Mouse (Mus musculus): ENCODE results near the gene Lypd8. TPM values are rescaled to one million over a fixed set of nuclear protein-coding genes. Genes with fewer than 3 reads are reported as not detected.
"Not testable (repeated sequence)": the region's sequence is repeated elsewhere in the genome, so short reads cannot be mapped to it uniquely, and the experiment has no call there.

The Lypd8 gene
- total RNA-seq (2021), result not detected
- long read RNA-seq, experiment 1, result 0 reads
- long read RNA-seq, experiment 2, result 0 reads

DNA sequence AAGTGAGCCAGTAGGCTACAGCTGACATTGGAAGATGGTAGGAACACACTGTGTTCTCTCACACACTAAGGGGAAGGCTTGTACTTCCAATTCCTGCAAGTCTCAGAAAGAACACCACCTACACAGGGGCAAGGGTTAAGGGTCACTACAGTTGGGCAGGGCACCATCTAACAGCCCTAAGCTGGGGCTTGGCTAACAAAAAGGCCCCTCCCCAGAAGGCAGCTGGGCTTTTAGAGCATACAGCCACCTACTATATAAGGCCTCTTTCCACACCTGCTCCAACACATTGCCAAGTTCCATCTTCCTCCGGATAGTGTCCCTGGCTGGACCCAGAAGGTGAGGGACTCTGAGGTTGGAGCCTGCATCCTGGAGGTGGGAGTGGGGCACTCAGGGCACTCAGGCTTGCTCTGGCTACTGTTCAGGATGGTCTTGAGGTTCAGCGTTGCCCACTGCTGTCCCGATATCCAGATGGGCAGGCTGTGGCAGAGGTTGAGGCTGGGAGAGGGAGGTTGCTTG lies at the start of gene Lypd8:
Lypd8 (plus strand) TSS at position 281 of the 516 bp plus-strand sequence.
- DNase-seq, result no peak

DNA sequence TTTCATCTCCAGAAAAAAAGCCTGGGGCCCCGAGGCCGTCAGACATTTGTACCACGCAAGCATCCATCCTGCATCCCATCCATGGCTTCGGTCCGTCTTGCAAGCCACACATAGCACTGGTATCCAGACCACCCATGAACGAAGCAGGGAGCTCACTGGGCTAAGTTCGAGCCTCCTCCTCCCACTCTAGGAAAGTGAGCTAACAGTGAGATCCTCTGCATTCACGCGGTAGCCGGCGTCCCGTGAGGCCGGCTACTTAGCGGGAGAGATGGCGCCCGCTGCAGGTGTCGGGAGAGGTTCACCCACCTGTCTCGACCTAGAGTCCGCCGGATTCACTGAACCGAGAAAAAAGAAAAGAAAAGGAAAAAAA lies 49.0 kb upstream of the Lypd8 start:
- no peak for DNase-seq

DNA sequence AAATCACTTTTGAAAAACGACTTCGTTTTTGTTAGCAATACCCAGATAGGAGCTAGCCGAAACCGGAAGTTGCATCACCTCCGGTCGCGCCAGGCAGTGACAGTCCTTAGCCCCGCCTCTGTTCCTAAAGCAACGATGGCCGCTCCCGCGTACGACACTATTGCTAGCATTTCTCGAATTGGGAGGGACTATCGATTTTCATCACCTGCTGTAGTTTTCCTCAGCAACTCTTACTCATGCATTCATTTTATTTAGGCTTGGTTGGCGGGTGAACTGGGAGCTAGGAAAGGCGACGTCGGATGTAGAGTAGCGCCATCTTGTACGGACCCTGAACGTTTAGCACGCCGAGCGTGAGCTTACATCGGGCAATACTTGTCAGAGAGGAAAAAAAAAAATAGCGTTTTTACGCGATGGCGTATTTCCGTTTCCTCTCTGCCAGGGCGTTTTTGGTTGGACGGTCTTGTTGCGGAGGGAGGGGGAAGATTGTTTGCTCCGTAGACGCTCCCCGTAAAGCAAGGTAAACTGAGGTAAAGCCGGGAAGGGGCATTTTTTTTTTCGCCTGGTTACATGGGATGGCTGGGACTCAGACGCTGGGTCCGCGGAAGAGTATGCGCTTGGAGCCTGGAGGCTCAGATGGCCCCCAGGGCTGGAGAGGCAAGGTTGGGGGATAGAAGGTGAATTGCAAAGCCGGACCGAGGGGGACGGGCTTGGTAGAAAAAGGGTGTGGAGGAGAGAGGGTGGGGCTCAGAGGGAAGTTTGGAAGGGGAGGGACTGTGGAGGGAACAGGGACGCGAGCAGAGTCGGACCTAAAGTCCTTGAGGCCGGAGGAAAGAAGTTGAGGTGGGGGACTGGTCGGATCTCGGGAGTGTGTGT lies 48.3 kb upstream of the Lypd8 start, which contains the start of the genes Zfp672 and Sh3bp5l:
Zfp672 (minus strand) TSS at position 64 of the 873 bp plus-strand sequence.
Sh3bp5l (plus strand) TSS at position 449 of the 873 bp plus-strand sequence.
- DNase-seq, result peak; percentile 91

DNA sequence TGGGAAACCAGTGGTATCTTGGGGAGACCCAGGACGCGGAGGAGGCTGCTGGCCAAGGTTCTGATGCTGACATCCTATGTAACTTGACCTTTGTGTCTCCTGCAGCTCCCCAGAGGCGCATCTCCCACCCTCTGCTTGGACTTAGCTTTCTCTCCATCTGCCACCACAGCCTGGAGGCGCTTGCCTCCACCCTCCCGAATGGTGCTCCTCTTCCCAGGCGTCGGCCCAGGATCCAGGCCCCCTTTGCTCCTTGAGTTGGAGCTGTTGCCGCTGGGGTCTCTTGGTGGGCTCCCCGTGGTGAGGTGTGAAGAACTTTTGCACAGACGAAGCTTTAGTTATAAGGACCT lies 47.7 kb upstream of the Lypd8 start:
- DNase-seq, result no peak

DNA sequence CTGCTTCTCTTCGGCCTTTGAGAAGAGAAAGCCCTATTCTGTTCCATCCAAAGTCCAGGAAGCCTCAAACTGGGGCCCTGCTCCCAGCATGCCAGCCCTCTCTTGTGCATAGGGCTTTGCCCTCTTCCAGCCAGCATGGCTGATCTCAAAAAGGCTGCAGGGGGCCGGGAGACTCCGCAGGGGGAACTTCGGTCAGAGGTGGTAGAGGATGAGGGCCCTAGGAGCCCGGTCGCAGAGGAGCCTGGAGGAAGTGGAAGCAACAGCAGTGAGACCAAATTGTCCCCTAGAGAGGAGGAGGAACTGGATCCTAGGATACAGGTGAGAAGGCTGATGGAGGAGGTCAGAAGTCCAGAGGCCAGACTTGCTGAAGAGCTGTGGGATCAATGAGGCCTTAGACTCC lies 47.3 kb upstream of the Lypd8 start:
- DNase-seq, result no peak

DNA sequence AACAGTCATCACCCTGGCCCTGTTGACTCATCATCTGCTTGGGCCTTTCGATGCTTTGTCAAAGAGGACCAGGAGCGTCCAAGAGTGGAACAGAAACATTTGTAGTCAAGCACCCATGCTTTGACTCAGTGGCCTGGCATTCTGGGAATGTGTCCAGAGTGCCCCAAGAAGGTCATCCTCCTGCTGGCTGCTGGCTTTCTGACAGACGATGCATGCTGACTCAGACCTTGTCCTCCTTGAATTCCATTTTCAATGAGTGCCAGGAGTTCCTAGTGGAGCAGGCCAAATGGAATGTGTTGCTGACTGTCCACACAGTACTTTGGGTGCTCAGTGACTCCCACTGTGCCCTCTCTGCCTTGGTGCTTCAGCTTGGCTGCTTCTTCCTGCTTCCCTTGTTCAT lies 44.1 kb upstream of the Lypd8 start:
- peak; percentile 82 for DNase-seq

DNA sequence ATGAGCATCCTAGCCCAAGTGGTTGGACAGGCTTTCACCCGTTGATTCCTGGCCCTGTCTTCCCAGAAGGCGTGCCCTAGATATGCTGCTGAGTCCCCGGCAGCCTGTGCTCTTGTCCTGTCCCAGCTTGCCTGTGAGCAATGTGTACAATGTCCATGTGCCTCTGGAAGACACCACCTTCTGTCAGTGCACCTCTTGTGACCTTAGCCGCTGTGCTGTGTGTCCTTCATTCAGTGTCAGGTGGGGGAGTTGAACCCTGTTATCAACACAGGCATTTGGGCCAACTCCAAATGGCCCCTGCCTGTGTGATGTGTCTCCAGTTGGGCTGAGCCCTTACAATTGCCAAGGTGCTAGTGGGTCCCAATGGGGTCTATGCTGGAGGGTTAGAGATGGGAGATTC lies 32.1 kb upstream of the Lypd8 start:
- no peak for DNase-seq

DNA sequence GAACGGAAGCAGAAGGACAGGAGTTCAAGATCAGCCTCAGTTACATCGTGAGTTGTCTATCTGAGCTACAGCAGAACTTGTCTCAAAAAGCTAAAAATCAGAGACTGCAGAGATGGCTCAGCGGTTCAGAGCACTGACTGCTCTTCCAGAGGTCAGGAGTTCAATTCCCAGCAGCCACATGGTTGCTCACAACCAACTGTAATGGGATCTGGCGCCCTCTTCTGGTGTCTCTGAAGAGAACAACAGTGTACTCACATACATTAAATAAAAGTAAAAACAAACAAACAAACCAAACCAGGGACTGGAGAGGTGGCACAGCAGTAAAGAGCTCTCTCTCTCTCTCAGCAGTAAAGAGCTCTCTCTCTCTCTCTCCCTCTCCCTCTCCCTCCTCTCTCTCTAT lies 28.2 kb upstream of the Lypd8 start:
- no peak for DNase-seq

DNA sequence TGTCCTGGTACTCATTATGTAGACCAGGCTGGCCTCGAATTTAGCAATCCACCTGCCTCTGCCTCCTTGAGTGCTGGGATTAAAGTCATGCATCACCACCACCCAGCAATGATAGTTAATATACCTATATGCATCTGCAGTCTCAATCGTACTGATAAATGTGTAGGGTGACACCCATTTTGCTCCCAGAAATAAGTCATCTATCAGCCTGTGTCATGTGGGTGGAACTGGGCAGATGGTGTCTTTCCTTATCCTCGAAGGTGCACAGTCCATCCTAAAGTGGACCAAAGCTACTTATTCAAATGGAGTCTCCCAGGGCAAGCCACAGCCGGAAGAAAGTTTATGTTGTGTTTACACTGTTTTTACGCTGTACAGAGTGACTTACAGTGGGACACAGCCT lies 27.7 kb upstream of the Lypd8 start:
- DNase-seq, result no peak

DNA sequence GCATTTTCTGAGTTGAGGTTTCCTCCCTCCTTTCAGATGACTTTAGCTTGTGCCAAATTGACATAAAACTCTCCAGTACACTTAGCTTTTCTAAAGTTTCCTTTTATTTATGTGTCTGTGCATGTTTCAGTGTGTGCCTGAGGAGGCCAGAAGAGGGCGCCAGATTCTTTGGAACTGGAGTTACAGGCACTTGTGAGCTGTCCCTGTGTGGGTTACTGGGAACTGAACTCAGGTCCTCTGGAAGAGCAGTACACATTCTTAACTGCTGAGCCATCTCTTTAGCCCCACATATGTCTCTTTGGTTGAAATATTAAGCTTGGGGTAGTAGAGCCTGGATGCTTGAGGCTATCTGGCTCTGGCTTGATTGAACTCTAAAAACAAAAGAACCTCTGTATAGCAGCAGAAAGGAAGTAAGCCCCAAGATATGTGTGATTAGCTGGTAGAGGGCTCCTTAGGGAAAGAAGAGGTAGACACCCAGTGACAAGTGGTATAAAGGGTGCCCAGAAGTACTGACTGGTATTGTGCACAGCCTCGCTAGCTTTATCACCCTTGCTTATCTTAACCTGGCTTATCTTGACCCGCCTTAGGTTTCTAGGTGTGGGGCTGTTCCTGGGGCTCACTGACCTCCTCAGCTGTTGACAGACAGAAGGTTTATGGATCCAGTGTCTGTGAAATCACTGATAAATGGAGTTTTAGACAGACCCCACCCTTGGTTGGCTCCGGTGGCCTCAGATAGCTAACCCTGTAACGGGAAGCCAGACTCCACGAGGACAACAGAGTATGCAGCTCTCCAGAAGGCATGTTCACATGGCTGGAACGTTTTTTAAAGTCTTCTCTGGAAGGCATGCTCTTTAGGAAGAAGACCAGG lies 25.9 kb upstream of the Lypd8 start:
- no peak for DNase-seq

DNA sequence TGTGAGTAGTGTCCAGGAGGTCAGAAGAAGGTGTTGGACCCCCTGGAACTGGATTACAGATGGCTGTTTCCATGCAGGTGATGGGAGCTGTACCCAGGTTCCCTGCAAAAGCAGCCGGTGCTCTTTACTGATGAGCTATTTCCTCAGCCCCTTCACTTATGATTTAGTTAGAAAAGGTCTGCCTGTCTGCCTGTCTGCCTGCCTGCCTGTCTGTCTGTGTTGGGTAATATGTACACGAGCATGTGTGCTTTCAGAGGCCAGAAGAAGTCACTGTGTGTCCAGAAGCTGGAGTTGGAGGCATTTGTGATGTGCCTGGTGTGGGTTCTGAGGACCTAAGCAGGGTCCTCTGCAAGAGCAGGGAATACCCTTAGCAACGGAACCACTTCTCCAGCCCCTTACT lies 25.1 kb upstream of the Lypd8 start:
- DNase-seq, result no peak

DNA sequence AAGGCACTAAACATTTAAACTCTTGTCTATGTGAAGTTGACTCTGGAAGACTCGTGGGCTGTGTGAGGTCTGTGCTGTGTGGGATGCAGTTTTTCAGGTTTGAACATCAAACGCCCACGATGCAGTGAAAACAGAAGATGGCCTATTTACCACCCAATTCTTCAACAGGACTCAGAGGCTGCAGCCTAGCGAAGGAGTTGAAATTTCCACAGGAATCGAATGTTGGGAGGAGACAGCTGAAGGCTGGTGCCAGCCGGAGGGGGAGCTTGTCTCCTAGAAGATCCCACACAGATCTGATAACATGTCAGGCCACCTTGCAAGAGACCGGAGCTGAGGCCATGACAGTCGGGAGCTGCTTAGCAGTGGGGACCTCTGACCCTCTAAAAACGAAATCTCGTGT lies 24.4 kb upstream of the Lypd8 start:
- no peak for DNase-seq

DNA sequence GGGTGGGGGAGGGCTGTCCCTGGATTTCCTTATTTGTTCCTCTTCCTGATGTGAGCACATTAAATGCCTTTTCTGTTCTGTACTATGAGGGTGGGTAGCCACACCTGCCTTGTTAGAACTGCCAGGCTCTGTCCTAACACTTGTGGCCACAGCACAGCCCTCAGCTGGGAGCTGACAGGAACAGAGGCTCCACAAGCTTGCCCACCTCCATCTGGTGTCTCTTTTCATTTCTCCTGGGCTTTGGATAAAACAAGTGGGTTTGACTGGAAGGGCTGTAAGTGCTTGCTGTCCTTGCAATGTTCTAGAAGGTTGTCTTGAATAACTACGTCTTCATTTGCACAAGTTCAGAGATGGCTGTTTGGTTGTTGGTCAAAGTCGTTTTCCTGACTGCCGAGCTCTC lies 23.9 kb upstream of the Lypd8 start:
- DNase-seq, result no peak

DNA sequence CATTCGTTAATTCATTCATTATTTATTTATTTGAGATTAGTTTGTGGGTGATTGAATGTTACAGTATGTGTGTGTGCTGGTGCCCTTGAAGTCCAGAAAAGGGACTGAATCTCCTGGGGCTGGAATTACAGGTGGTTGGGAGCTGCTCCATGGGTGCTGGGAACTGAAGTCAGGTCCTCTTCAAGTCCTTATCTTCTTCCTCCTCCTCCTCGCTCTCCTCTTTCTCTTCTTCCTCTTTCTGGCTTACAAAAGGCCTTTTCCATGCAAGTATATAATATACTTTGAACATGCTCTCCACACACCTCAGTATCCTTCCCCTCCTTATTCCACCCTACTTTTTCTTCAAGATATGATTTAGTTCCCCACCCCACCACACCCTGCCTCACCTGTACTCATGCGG lies 21.8 kb upstream of the Lypd8 start:
- DNase-seq, result no peak

DNA sequence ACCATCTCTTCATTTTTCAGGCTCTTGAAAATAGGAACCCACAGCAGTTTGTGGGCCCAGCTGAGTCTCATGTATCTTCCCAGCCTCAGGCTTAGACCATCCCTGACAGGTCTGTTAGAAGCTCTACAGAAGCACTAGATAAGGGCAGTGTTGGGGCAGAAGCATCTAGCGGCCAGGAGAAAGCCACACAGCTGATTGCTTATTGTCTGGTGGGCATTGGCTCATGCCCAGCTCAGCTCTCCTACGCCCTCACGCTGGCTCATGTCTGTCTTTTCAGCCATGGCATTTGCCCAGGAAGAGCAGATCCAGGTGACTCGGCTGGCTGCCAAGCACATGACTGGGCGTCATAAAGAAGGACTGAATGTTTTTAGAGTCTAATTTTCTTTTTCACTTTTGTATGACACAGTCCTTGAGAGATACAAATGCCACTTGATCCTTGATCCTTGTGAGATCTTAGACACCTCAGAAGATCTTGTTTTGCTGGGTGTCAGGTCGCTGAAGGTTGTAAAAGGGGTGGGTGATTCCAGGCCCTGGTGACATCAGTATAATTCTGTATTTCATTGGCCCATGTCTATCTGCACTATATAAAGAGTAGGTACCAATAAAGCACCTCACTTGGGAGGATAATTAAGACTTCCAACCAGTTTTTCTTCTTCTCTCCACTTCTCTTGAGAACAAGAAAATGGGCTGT lies 20.9 kb upstream of the Lypd8 start:
- no peak for DNase-seq

DNA sequence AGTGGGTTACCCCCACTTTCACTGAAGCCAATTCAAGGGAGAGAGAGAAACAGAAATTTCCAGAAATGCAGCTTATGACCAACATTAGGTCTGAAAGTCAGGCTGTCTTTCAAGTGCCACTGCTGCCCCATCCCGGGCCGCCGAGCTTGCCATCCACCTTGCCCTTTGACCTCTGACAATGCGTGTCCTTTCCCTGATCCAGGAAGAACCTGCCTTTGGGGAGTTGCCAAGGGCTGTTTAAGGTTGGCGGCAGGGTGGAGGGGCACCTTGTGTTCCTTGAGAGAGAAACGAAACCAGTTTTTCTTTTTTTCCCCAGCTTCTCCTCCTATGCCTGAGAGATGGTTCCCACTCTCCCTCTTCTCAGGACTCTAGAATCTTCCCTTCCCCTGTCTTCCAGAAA lies 16.3 kb upstream of the Lypd8 start:
- not testable (repeated sequence) for DNase-seq

DNA sequence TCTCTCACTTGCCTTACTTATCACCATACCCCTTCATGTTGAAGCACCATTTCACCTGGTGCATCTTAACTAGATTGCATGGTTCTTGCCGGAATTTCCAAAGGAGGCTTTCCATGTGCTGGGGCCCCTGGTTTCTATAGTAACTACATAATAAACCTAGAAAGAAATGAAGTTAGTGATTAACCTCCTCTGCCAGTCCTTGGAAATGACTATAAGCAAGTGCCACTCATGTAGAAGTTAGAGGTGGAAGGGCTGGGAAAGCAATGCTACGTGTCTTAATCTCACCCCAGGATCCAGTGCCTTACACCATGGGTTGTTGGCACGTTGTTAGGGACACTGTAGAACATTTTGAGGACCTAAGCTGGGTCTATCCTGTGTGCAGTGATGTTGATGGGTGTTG lies 14.4 kb upstream of the Lypd8 start:
- no peak for DNase-seq

DNA sequence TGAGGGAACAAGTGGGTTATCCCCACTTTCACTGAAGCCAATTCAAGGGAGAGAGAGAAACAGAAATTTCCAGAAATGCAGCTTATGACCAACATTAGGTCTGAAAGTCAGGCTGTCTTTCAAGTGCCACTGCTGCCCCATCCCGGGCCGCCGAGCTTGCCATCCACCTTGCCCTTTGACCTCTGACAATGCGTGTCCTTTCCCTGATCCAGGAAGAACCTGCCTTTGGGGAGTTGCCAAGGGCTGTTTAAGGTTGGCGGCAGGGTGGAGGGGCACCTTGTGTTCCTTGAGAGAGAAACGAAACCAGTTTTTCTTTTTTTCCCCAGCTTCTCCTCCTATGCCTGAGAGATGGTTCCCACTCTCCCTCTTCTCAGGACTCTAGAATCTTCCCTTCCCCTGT lies 12.7 kb upstream of the Lypd8 start:
- not testable (repeated sequence) for DNase-seq

DNA sequence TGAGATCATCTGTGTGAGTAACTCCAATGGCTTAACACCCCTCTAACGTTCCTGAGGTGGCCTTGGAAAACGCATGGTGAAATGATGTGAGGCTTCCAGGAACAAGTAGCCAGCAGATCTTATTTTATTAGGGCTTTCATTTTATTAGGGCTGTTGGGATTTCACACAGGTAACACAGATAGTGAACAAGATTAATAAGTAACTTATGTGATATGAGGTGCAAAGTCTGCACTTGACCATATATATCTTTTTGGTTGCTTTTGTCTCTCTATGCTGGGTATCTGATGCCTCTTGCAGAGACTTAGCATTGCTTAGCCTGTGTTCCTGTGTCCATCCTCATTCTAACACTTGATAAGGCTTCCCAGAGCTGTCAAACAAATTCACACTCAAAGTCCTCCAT lies 1.6 kb upstream of the Lypd8 start:
- no peak for DNase-seq

DNA sequence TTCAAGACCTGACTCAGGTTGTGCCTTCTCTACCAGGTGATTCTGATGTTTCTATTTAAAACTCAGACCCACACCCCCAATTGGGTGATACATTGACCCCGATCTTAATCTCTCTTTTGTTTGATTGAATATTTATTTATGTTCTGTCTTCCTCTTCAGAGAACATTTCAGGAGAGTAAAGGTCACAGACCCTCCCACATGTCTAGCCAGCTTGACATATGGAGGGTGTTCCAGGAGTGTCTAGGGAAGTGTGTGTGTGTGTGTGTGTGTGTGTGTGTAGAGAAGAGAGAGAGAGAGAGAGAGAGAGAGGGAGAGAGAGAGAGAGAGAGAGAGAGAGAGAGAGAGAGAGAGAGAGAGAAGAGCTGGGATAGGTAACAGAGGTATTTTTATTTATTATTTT lies 1.2 kb upstream of the Lypd8 start:
- no peak for DNase-seq

DNA sequence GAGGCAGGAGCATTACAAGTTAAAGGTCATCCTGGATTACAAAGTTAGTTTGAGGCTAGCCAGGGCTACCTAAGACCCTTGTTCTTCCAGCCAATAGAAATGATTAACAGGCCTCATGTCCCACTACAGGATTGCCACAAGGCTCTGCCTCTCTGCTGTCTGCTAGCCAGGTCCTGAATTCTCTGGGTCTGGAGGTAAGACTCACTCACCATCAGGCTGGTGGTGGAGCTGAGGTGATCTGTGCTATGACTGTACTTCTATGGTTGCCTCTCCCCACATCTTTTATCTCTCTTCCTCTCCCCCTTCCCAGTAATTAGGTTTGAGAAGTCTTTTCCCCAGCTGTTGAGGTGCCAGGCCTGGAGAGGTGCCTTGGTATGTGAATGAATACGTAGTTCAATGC lies 673 bp downstream of the Lypd8 start:
- DNase-seq, result no peak

DNA sequence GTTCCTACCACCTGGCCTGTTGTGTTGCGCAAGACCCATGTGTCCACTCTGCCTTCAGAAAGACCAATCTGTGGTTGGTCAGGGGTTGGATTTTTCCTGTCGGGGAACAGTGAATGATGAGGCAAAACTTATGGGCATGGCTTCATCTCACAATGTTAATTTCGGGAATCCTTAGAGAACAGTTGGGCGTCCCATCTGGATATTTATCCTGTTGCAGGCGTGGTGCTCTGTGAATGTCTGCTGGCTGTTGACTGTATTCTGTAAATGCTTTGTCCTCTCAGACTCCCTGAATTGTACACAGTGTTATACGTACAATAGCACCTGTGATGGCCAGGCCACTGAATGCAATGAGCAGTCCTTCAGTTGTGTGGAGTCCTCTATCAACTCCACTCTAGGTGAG lies 3.6 kb downstream of the Lypd8 start:
- no peak for DNase-seq

All from adrenal gland, postnatal 10 days (tissue).